Mouse (Mus musculus) thymus, postnatal 10 days (tissue): Measurements from ENCODE around the gene Uqcc1.
"Not testable (repeated sequence)": the region's sequence is repeated elsewhere in the genome, so short reads cannot be mapped to it uniquely, and the experiment has no call there.

Experiments used
- DNase-seq, 2 experiments: peaks; one replicate each; pipeline ENCODE4 v3.0.0; 2021; ENCODE audit warnings: low spot score in 2 of 2

Gene Uqcc1

GRCm38 (mm10) chr2:155860102-155860501 lies 70.0 kb downstream of the Uqcc1 start:
- no peak for DNase-seq

DNA sequence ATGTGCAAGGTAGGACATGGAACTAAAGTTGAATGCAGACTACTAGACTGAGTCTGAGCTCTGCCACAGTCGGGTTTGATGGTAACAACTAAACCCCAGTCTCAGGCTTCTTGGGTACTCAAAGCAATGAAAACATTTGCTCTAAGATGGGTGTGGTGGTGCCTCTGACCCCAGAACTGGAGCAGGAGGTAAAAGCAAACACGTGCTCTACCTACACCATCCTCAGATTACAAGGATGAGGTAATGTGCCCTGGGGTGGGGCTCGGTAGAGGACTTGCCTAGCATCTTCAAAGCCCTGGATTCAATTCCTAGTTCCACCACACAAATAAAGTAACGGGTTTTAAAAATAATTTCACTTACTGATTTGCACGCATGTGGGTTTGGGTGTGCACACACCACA lies 77.6 kb downstream of the Uqcc1 start:
- DNase-seq: no peak

GRCm38 (mm10) chr2:155850120-155850519 lies 80.0 kb downstream of the Uqcc1 start:
- DNase-seq: no peak

DNA sequence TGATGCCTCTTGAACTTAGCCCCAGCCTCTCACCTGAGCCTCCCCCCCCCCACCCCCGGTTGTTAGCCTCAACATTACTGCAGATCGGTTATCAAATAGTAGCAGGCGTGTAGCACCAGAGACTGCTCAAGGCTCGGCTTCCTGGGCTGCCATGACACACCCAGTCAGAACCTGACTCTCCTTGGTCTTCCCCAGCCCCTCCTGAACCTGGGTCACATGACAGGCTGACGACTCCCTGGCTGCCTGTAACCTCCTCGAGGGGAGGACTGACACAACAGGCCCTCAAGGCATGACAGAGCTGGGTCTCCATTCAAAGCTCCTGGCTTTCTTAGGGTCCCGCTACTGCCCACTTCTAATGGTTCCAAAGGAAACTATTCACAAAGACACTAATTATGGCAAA lies 80.6 kb downstream of the Uqcc1 start:
- no peak for DNase-seq

DNA sequence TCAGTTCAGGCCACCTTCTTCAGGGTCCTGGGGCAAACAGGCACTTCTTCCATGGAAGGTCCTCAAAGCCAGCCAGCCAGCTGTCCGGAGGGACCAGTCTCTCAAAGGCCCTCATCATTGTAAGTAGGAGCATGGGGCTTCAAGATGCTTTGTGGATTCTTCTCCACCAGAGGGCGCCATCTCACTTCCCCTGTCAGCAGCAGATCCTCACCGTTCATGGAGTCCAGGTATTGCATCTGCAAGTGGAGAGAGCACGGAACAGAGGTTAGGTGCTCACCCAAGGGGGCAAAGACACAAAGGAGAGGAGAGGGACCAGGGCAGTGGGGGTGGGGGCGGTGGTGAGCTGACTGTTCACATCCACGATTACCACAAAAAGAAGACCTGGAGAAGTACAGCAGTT lies 81.8 kb downstream of the Uqcc1 start:
- DNase-seq: peak; percentile 34 to 81

- no peak for DNase-seq
Measured at GRCm38 (mm10) chr2:155846930-155847329, 83.2 kb downstream of the Uqcc1 start.

- DNase-seq: no peak
Measured at GRCm38 (mm10) chr2:155838961-155839360, 91.1 kb downstream of the Uqcc1 start.

DNA sequence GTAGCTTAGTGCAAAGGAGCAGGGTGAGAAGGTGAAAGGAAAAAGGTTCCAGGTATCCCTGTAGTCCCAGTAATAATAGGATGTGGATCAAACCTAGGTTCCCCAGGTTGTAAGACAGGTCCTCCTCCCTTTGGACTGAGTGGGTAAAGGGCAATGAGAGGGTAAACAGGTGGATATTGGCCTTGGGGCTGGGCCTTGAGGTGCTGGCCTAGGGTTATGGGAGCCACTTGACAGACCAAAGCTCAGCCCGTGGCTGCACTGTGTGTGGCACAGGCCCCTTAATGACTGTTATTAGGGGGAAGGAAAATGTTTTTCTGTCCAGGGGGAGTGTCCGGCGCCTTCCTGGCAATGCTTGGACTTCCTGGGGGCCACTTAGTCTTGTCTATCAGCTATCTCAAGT lies 92.1 kb downstream of the Uqcc1 start:
- DNase-seq: no peak

DNA sequence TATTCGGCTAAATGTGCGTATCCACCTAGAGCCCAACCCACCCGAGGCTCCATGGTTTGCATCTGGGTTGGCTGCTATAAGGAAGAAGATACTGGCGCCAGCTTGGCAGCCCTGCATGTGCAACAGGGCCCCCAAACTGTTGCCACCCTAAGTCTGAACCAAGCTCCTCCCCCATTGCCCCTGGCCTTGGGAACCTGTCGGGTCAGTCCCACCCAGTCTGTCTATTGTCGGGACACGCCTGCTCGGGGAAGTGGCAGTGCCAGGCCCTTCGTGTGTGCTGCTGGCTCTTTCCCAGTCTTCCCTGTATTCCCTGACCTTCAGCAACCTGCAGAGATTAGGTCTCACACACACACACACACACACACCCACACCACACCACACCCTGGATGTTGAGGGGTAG lies 95.4 kb downstream of the Uqcc1 start, which contains the start of gene Fam83c:
Gene Fam83c, minus strand, starts transcription at position 123 of the 400 bp plus-strand sequence.
- no peak for DNase-seq

- DNase-seq: not testable (repeated sequence)
Measured at GRCm38 (mm10) chr2:155832087-155832486, 98.0 kb downstream of the Uqcc1 start.

DNA sequence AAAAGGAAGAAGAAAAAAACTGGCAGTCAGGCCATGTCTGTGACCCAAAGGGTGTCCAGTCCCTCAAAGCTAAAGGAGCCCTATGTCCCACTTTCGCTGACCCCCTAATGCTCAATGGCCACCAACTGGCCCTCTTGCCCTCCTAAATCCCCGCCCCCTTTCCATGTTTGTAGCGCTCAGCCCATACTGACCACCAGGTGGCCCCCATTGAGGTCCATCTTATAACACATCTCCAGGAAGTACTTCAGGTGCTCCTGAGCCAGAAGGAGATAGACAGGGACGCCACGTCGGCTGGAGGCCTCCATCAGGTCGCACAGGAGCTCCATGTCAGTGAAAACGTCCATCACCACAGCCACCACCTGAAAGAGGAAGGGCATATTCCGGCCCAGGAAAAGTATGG lies 98.8 kb downstream of the Uqcc1 start:
- no peak for DNase-seq

DNA sequence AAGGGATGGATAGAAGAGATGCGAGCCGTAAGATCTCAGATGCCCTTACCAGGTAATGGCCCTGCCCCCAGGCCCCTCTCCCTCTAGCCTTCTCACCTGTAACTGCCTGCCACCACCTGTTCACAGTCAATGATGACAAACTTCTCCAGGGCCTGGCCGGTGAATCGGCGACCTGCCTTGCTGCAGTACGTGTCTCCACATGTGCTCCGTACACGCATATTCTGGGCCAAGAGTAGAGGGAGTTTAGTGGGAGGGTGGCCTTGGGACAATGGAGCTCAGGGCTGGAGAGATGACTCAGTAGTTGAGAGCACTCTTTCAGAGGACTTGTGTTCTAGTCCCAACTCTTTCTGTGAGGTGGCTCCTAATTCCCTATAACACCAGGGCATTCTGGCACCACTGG lies 99.3 kb downstream of the Uqcc1 start:
- no peak for DNase-seq

DNA sequence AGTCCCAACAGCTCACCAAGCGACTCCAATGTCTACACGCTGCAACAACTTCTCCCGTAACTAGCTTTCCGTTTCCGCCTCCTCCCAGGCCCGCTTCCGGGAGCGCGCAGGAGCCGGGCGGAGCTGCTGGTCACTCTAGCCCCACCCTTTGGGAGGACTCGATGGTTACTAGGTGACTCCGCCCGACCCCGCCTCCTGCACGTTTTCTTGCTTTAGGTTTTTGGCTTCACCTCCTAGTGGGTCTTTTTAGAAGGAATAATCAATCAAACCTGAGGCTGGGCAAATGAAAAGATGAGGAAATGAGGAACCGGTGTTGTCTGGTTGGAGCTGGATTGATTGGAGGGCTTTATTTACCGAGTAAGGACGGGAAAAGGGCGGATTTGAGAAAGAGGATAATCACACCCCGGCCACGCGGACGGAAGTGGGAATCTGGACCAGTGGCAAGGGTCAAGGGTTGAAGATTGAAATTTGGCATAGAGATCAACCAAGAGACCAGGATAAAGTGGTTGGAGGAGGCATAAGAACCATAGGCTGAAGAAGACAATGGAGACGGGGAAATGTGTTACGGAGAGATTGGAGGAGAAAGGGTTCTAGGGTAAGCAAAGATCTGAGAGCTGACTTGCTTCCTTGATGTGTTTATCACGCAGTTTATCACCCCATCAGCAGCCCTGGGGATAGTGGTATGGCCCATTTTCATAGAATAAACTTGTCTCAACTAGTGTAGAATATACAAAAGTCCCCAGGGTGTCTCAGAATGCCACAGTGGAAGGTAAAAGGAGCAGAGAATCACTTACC lies 103.3 kb downstream of the Uqcc1 start, which contains the start of gene Eif6:
Gene Eif6, minus strand, starts transcription at position 296 of the 795 bp plus-strand sequence.
- DNase-seq: peak; percentile 79 to 83

DNA sequence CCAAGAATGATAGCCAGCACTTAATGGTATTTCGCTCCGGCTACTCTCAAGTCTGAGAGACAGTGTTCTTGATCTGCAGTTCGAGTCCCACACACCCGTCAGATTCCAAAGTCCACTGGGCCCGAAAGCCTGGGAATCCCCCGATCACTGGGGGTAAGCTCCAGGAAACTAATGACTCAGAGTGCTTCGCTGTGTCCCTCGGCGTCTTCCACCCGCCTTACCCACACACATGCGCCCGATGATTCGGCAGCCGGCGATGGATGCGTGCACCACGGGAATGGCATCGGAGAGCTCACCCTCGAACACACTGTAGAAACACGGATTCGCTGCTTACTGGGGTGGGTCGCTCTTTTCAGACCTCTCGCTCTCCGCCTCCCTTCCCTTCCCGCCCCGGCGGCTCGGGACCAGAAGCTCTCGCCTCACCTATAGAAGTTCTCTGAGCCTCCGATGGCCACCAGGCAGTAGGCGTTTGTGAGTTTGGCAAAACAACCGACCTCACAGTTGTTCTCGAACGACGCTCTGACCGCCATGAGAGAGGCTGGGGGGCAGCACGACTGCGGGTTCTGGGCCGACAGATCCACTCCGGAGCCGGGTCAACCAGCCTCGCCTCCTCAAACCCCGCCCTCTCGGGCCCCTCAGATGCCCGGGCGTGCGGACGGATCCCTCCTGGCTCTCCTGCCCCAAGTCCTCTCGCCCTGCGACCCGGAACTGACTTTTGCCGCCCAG lies 104.0 kb downstream of the Uqcc1 start:
- DNase-seq: no peak

GRCm38 (mm10) chr2:155823722-155824121 lies 106.4 kb downstream of the Uqcc1 start:
- DNase-seq: no peak

DNA sequence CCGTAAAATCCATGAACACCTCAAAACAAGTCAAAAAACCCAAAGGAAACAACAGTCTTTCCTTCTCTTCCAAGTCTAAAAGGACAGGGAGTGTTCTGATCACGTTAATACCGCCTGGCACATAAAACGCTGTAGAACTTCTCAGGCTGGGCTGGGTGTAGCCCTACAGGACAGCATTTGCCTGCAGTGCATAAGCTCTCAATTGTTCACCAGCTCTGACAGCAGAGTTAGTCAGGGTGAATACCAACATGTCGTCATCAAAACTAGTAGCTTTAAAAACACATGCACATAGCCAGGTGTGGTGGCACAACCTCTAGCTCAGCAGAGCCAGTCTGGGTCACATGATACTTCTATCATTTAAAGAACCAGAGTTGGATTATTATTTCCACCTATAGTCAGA lies 109.3 kb downstream of the Uqcc1 start:
- no peak for DNase-seq

GRCm38 (mm10) chr2:155819449-155820251 lies 110.5 kb downstream of the Uqcc1 start:
- DNase-seq: no peak

GRCm38 (mm10) chr2:155819392-155819448 lies 110.9 kb downstream of the Uqcc1 start, which contains the start of gene BC029722:
TSS of gene BC029722 (minus strand) at chr2:155819426.
- no peak for DNase-seq

DNA sequence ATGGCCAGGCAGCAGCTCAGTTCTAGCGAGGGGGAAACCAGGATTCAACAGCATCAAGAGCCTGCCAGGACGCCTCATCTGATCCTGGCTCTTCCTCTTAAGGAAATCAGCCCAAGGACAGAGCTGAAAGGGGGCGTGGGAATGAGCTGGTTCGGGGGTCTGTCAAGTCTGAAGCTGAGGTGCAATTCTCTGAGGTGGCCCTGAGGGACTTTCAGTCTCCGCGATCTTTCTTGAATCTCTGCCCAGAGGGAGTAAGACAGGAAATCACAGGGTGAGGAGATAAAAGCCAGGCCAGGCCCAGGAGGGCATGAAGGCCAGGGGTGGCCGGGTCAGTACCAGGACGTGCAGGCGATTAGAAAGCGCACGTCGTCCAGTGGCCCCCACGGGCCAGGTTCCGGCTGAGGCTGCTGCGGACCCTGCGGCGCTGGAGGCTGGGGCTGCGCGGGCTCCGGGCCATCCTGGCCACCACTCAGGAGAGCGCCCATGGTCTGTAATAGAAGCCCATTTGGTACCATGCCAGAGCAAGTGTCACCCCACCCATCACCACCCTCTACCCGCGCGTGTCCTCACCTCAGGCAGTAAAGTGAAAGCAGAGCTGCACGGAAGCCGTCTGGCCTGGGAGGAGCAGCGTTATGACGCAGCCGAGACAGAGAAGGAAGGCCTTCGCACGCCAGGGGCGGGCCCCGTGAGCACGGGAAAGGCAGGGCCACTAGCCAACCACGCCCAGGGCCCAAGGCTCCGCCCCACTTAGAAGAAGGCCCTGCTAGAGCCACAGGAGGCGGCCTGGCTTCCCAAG lies 111.3 kb downstream of the Uqcc1 start:
- DNase-seq: peak; percentile 90 to 91

- no peak for DNase-seq
Measured at GRCm38 (mm10) chr2:155817301-155818245, 112.5 kb downstream of the Uqcc1 start.

GRCm38 (mm10) chr2:155816179-155816578 lies 113.9 kb downstream of the Uqcc1 start:
- no peak for DNase-seq
